Mouse (Mus musculus) adrenal gland, adult 18-20 months (tissue): ENCODE results near the gene Cox15. TPM values are rescaled to one million over a fixed set of nuclear protein-coding genes. Genes with fewer than 3 reads are reported as not detected.

Experiments
- DNase-seq, 2 experiments: peaks; one replicate each; pipeline ENCODE4 v3.0.0; 2021 to 2022; ENCODE audit warnings: low spot score in 2 of 2
- total RNA-seq, 2 experiments: library from RNA; stranded (reverse); gene quantifications; 1 replicate in 1 of 2; 2 replicates in 1 of 2; pipeline ENCODE4 v1.2.3; 2021

Cox15 gene
- total RNA-seq, 2 experiments from 2014 or later, result 28.9 to 37.3 TPM

- DNase-seq, result no peak
Observed at GRCm38 (mm10) chr19:43762410-43762809, 9.6 kb upstream of the Cox15 start.

DNA sequence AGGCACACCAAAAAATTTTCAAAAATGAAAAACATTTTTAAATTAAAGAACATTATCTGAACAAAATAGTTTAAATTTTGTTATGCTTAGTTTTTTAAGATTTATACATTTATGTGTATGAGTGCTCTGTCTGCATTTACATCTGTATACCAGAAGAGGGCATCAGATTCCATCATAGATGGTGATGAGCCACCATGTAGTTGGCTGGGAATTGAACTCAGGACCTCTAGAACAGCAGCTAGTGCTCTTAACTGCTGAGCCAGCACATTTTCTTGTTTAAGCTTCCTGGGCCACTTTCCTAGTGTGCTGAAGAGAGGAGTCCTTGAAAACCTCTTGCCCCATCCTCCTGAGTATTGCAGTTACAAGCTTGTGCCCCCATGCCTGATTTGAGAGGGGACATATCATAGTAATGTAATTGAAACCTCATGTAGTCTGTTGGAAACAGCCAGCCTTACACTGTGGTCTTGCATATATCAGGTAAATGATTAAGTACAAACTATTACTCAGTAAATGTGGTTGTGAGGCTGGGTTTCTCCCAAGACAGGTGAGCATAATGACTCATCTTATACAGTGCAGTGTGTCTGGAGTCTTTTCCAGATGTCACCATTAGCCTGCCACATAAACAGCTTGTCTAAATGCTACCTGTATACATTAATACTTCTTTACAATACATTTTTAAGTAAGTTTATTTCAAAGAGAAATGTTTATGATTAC lies 8.9 kb upstream of the Cox15 start:
- DNase-seq, result no peak

GRCm38 (mm10) chr19:43760504-43760903 lies 7.7 kb upstream of the Cox15 start:
- peak; percentile 61 to 75 for DNase-seq

DNA sequence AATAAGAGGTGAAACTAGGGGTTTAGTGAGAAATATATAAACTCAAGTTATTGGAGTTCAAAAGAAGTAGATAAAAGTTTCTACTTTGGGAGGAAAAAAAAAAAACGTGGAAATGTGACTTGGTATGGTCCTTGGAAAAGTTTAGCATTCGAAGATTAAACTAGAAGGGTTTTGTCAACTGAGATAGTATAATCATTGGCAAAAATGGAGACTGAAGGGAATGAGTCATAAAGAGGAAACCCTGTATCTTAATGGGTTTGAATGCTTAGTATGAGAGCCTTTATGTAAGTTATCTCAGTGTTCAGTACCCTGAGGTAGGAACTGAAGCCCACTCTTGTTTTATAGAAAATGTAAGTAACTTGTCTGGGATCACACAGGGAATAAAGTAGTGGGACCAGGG lies 2.1 kb upstream of the Cox15 start:
- no peak for DNase-seq

DNA sequence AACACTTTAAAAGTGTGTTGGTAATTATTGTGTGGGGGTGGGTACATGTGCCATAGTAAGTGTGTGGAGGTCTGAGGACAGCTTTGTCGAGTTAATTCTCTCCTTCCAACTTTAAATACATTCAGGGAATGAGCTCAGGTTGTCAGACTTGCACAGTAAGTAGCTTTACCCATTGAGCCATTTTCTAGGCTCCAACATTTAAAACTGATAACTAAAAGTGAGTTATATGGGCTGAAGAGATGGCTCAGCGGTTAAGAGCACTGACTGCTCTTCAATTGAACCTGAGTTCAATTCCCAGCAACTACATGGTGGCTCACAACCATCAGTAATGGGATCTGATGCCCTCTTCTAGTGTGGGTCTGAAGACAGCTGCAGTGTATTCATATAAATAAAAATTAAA lies 1.4 kb upstream of the Cox15 start:
- no peak for DNase-seq

DNA sequence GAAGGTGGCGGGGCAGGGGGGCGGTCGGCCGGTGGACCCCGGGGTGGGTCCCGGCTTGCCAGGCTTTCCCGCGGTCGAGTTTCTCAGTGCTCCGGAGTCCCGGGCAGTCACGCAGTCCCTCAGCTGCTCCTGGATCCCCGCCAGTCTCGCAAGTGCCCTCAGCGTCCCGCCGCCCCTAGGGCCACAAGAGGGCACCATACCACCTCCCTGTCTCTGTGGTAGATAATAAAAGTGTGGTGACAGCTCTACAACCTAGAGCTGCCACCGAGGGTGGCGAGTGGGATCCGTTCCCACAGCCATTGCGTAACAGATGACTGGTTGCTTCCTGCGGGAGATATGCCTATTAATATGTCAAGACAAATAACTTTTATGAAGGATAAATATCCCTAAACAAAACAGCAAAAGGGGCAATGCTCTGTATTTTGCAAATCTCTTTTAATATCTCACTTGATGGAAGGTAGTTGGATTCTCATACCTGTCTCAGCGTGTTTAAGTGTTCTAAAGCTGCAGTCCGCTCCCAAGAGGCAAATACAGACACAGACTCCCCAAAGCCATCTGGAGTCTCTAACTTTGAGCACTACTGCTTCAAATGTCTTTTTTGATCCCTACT lies 531 bp upstream of the Cox15 start:
- peak; percentile 90 to 91 for DNase-seq

- no peak for DNase-seq
Observed at GRCm38 (mm10) chr19:43750008-43750407, 2.8 kb downstream of the Cox15 start.

- no peak for DNase-seq
Observed at GRCm38 (mm10) chr19:43747877-43748276, 4.9 kb downstream of the Cox15 start.

- no peak for DNase-seq
Observed at GRCm38 (mm10) chr19:43745740-43746139, 7.1 kb downstream of the Cox15 start.

- no peak for DNase-seq
Observed at GRCm38 (mm10) chr19:43743401-43743800, 9.4 kb downstream of the Cox15 start.

GRCm38 (mm10) chr19:43738409-43738808 lies 14.4 kb downstream of the Cox15 start:
- no peak for DNase-seq

DNA sequence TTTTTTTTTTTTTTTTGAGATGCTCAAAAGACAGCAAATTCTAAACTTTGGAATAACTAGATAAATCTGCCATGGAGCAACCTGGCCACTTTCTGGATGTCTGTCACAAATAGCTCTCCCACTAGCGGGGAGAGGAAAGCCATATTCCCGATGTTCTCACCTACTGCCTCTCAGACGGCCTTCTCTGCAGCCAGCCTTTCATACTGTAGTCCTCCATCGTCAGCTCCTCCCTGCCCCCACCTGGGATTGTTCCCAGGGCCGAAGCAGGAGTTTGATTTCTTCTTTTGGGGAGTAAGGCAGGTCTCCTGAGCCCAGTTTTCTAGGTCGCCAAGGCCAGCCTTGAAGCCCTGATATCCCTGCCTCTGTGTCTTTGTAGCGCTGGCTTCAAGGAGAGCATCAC lies 21.6 kb downstream of the Cox15 start:
- DNase-seq, result no peak

GRCm38 (mm10) chr19:43730037-43730428 lies 22.8 kb downstream of the Cox15 start:
- no peak for DNase-seq

DNA sequence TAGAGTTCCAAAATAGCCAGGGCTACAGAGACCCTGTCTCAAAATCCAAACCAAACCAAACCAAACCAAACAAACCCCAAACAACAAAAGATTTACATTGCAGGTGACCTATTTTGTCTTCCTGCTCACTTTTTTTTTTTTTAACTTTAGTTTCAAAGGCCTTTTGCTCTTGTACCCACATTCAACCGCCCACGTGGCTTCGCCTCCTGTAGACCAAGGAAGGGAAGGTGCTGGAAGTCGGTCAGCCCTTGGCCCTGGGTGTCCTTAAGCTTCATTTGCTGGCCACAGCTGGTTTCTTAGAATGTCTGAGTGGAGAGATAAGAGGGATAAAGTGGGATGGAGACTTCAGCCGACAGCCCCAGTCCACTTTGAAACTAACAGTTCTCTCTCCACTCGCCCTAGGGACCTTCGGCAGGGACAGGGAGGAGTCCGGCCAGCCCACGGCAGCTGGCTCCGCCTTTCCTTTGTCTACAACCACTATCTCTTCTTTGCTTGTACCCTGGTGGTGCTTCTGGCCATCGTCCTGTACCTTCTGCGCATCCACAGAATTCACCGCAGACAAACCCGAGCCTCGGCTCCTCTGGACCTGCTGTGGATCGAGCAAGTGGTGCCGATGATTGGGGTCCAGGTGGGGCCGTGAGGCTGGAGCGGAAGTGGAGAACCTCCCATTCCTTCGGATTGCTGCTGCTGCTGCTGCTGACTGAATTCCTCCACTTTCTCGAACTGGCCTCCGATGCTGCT lies 23.3 kb downstream of the Cox15 start:
- DNase-seq, result no peak

DNA sequence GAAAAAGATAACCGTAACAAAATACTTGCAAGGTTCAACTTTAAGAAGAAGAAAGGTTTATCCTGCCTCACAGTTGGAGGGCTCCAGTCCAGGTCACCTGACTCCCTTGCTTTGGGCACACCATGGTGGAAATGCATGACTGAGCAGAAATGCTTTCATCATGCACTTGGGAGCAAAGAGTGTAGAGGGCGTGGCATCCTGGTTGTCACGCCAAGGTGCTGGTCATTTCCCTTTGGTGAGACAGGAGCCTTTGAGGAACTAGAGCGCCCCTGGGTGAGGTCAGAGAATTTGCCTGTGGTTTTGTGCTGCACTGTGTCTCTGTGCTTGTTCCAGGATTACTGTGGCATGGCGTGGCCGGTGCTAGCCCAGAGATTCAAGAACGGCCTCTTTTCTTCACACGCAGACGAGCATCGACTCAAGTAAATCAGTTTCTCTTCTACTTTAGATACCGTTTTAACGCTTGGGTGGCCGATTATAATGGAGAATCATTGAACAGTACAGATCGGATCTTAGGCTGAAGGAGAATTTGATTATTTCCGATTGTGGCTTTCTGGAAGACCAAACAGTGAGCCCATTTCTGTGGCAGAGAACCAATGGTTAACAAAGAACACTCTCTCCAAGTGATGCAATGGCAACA lies 26.2 kb downstream of the Cox15 start:
- DNase-seq, result no peak

GRCm38 (mm10) chr19:43724821-43725220 lies 28.0 kb downstream of the Cox15 start:
- DNase-seq, result no peak

DNA sequence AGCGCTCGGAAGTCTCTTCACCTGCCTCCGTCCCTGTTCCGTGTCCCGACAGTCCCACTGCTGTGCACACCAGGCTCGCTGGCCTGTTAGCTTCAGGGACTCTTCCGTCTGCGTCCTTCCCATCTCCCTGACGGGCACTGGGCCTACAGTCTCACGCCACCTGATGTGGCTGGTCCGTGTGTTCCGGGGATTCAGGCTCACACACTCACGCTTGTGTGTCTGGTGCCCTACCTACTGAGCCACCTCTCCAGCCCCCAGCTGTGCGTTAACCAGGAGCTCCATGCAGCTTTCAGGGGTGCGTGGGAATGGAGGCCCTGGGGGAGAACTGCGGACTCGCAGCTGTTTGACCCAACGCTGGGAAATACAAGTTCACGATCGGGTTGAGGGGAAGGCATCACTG lies 28.6 kb downstream of the Cox15 start:
- no peak for DNase-seq

- DNase-seq, result peak in 1 of 2 experiments; percentile 31
Observed at GRCm38 (mm10) chr19:43723501-43723900, 29.3 kb downstream of the Cox15 start.

GRCm38 (mm10) chr19:43722891-43723290 lies 29.9 kb downstream of the Cox15 start:
- no peak for DNase-seq

DNA sequence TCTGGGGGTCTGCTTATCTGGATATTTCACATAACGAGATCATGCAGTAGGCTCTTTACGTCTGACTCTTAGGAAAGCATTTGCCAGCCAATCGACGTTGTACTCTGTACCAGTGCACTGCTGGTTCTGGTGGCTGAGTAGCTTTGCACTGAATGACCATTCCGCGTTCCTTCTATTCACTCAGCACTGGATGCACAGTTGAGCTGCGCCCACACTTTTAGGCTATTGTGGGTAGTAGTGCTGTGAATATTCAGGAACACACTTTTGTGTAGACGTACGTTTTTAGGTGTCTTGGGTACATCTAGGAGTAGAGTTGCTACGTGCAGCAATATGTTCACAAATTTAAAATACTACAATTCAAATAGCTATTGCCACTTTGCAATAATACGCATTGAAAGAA lies 32.7 kb downstream of the Cox15 start:
- DNase-seq, result no peak

DNA sequence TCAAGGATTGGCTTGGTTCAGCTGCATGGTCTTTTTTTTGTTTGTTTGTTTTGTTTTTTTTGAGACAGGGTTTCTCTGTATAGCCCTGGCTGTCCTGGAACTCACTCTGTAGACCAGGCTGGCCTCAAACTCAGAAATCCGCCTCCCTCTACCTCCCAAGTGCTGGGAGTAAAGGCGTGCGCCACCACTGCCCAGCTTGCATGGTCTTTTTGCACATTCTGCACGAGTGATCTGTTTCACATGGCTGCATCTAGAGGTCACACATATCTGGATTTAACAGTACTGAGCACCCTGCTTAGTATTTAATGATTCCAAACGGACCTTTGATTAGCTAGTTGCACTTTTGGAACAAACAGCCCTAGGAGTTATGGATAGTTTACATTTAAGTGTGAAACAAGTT lies 40.8 kb downstream of the Cox15 start:
- no peak for DNase-seq
